Mouse (Mus musculus): ENCODE results near the gene Ptms. TPM values are rescaled to one million over a fixed set of nuclear protein-coding genes. Genes with fewer than 3 reads are reported as not detected.

The Ptms gene
- polyA plus RNA-seq, 1 experiment from 2014 or later: 802 TPM

- Histone ChIP-seq H3K27me3 (no peaks in the 10 kb centered on the region), H3K4me2 (replicated peaks) (no peak overlapping the region), H3K4me3 (replicated peaks) (no peak overlapping the region), H3K9me3 (no peaks in the 10 kb centered on the region), H3K27ac (no peak overlapping the region), H3K4me1 (replicated peaks) (peaks cover 23% of the 10 kb centered on the region), H3K9ac (replicated peaks) (no peak overlapping the region; the same call in 1 of the 2 replicates), H3K36me3 (no peaks in the 10 kb centered on the region)
- WGBS: 44% methylated on average over 12 of the region's 12 CpGs
- ATAC-seq: no peak
These were observed 5.4 kb upstream of the Ptms start for GRCm38 (mm10) chr6:124925173-124925793.

GRCm38 (mm10) chr6:124921539-124921938 lies 1.6 kb upstream of the Ptms start:
- Histone ChIP-seq H3K9me3 (no peaks in the 10 kb centered on the region), H3K4me1 (replicated peaks) (peaks cover 39% of the 10 kb centered on the region), H3K36me3 (no peaks in the 10 kb centered on the region), H3K27me3 (no peaks in the 10 kb centered on the region), H3K9ac (replicated peaks) (peak overlapping the region; percentile 58; the same call in 1 of the 2 replicates), H3K4me3 (replicated peaks) (no peak overlapping the region), H3K4me2 (replicated peaks) (no peak overlapping the region), H3K27ac (peak overlapping the region; percentile 100)
- 80% methylated on average over 3 of the region's 4 CpGs for WGBS
- no peak for ATAC-seq

GRCm38 (mm10) chr6:124920318-124921085 lies 599 bp upstream of the Ptms start:
- peak overlapping the region; percentile 100 for H3K27ac ChIP-seq
- H3K27me3 ChIP-seq: no peaks in the 10 kb centered on the region
- ATAC-seq: no peak
- no peaks in the 10 kb centered on the region for H3K36me3 ChIP-seq
- peak overlapping the region; percentile 58 for H3K9ac ChIP-seq (replicated peaks)
- no peaks in the 10 kb centered on the region for H3K9me3 ChIP-seq
- peak overlapping the region; percentile 99 for H3K4me2 ChIP-seq (replicated peaks)
- 28% methylated on average over 9 of the region's 9 CpGs for WGBS
- H3K4me3 ChIP-seq (replicated peaks): peak overlapping the region; percentile 94
- H3K4me1 ChIP-seq (replicated peaks): peaks cover 48% of the 10 kb centered on the region

- Histone ChIP-seq H3K4me3 (replicated peaks) (peak overlapping the region; percentile 94), H3K9ac (replicated peaks) (peak overlapping the region; percentile 100), H3K27me3 (no peaks in the 10 kb centered on the region), H3K4me2 (replicated peaks) (peak overlapping the region; percentile 99), H3K9me3 (no peaks in the 10 kb centered on the region), H3K36me3 (peaks cover 10% of the 10 kb centered on the region), H3K27ac (peak overlapping the region; percentile 100), H3K4me1 (replicated peaks) (peaks cover 58% of the 10 kb centered on the region)
- ATAC-seq: no peak
- WGBS: 13% methylated on average over 13 of the region's 14 CpGs
These were observed 844 bp downstream of the Ptms start for GRCm38 (mm10) chr6:124918890-124919627.

GRCm38 (mm10) chr6:124918331-124918690 lies 1.6 kb downstream of the Ptms start:
- no peaks in the 10 kb centered on the region for H3K9me3 ChIP-seq
- peaks cover 65% of the 10 kb centered on the region for H3K4me1 ChIP-seq (replicated peaks)
- 5% methylated on average over 7 of the region's 7 CpGs for WGBS
- peak overlapping the region; percentile 100 for H3K27ac ChIP-seq
- peak overlapping the region; percentile 100 for H3K9ac ChIP-seq (replicated peaks)
- peak overlapping the region; percentile 99 for H3K4me2 ChIP-seq (replicated peaks)
- H3K36me3 ChIP-seq: peaks cover 17% of the 10 kb centered on the region
- no peak for ATAC-seq
- peak overlapping the region; percentile 94 for H3K4me3 ChIP-seq (replicated peaks)
- no peaks in the 10 kb centered on the region for H3K27me3 ChIP-seq

GRCm38 (mm10) chr6:124917518-124918330 lies 2.2 kb downstream of the Ptms start:
- peak overlapping the region; percentile 99 for H3K4me2 ChIP-seq (replicated peaks)
- peak overlapping the region; percentile 100 for H3K27ac ChIP-seq
- H3K9me3 ChIP-seq: no peaks in the 10 kb centered on the region
- ATAC-seq: peak; percentile 75
- peak overlapping the region; percentile 94 for H3K4me3 ChIP-seq (replicated peaks)
- peaks cover 23% of the 10 kb centered on the region for H3K36me3 ChIP-seq
- no peaks in the 10 kb centered on the region for H3K27me3 ChIP-seq
- peaks cover 68% of the 10 kb centered on the region for H3K4me1 ChIP-seq (replicated peaks)
- H3K9ac ChIP-seq (replicated peaks): peak overlapping the region; percentile 100
- under 1% methylated on average over 54 of the region's 89 CpGs for WGBS

- 1% methylated on average over 46 of the region's 67 CpGs for WGBS
- H3K27me3 ChIP-seq: no peaks in the 10 kb centered on the region
- peak overlapping the region; percentile 100 for H3K27ac ChIP-seq
- peak overlapping the region; percentile 100 for H3K9ac ChIP-seq (replicated peaks)
- no peaks in the 10 kb centered on the region for H3K9me3 ChIP-seq
- H3K36me3 ChIP-seq: peaks cover 29% of the 10 kb centered on the region
- H3K4me1 ChIP-seq (replicated peaks): peaks cover 68% of the 10 kb centered on the region
- peak overlapping the region; percentile 94 for H3K4me3 ChIP-seq (replicated peaks)
- peak; percentile 54 for ATAC-seq
- H3K4me2 ChIP-seq (replicated peaks): peak overlapping the region; percentile 99
These were observed 3.0 kb downstream of the Ptms start for GRCm38 (mm10) chr6:124916695-124917517.

GRCm38 (mm10) chr6:124915942-124916694 lies 3.8 kb downstream of the Ptms start:
- Histone ChIP-seq H3K4me2 (replicated peaks) (peak overlapping the region; percentile 99), H3K4me3 (replicated peaks) (peak overlapping the region; percentile 94), H3K9me3 (no peaks in the 10 kb centered on the region), H3K27me3 (no peaks in the 10 kb centered on the region), H3K9ac (replicated peaks) (peak overlapping the region; percentile 100), H3K36me3 (peaks cover 29% of the 10 kb centered on the region), H3K27ac (peak overlapping the region; percentile 100), H3K4me1 (replicated peaks) (peaks cover 64% of the 10 kb centered on the region)
- WGBS: 2% methylated on average over 12 of the region's 12 CpGs
- ATAC-seq: no peak

- Histone ChIP-seq H3K9ac (replicated peaks) (peak overlapping the region; percentile 100), H3K4me3 (replicated peaks) (peak overlapping the region; percentile 94), H3K4me1 (replicated peaks) (peaks cover 62% of the 10 kb centered on the region), H3K4me2 (replicated peaks) (peak overlapping the region; percentile 99), H3K36me3 (peaks cover 29% of the 10 kb centered on the region), H3K9me3 (no peaks in the 10 kb centered on the region), H3K27ac (peak overlapping the region; percentile 100), H3K27me3 (peaks cover 6% of the 10 kb centered on the region; the same call in 1 of the 2 replicates)
- ATAC-seq: no peak
- WGBS: 5% methylated on average over 22 of the region's 22 CpGs
These were observed 4.6 kb downstream of the Ptms start for GRCm38 (mm10) chr6:124915160-124915941.

- Histone ChIP-seq H3K4me1 (replicated peaks) (peaks cover 65% of the 10 kb centered on the region), H3K27ac (peak overlapping the region; percentile 100), H3K4me3 (replicated peaks) (peak overlapping the region; percentile 94), H3K9me3 (no peaks in the 10 kb centered on the region), H3K27me3 (peaks cover 9% of the 10 kb centered on the region), H3K4me2 (replicated peaks) (peak overlapping the region; percentile 99), H3K36me3 (peaks cover 29% of the 10 kb centered on the region), H3K9ac (replicated peaks) (peak overlapping the region; percentile 100)
- ATAC-seq: no peak
- WGBS: 77% methylated on average over 7 of the region's 7 CpGs
These were observed 5.4 kb downstream of the Ptms start for GRCm38 (mm10) chr6:124914511-124914910.
